Mouse (Mus musculus) heart, embryonic 14.5 days (tissue): ENCODE results near the gene Cmip. TPM values are rescaled to one million over a fixed set of nuclear protein-coding genes. Genes with fewer than 3 reads are reported as not detected.

ENCODE experiments used
- ATAC-seq: fragments of 200-750 bp; cut with Nextera tagmentation; 2 replicates; pipeline ENCODE4 v1.8.0; 2017; ENCODE audit warnings: low read depth, moderate TSS enrichment; ENCODE audit not compliant: insufficient number of reproducible peaks, insufficient read depth, low FRiP score
- H3K27ac ChIP-seq, 2 experiments: fragments of 200-500 bp in 1 of 2; fragments of 300-500 bp in 1 of 2; sonication (generic) in 1 of 2; replicated peaks in 1 of 2; 2 replicates each; pipeline ENCODE4 v1.5.1; 2012 to 2014; ENCODE audit warnings: low read depth in 2 of 2, low read length in 2 of 2, control low read depth in 1 of 2, mild to moderate bottlenecking in 1 of 2, mixed read lengths in 1 of 2; ENCODE audit not compliant: control insufficient read depth in 1 of 2, insufficient read depth in 1 of 2
- H3K27me3 ChIP-seq: fragments of 300-500 bp; sonication (generic); 2 replicates; pipeline ENCODE4 v1.6.1; 2014; ENCODE audit warnings: mild to moderate bottlenecking, low read length, control low read depth; ENCODE audit not compliant: control insufficient read depth, insufficient read depth
- H3K36me3 ChIP-seq: fragments of 300-500 bp; sonication (generic); 2 replicates; pipeline ENCODE4 v1.6.1; 2014; ENCODE audit warnings: mild to moderate bottlenecking, control low read depth, low read length, mixed read lengths; ENCODE audit not compliant: control insufficient read depth, insufficient read depth
- H3K4me1 ChIP-seq, 2 experiments: fragments of 200-500 bp in 1 of 2; fragments of 300-500 bp in 1 of 2; sonication (generic) in 1 of 2; 2 replicates each; pipeline ENCODE4 v1.6.1; 2012 to 2014; ENCODE audit warnings: low read length in 2 of 2, control low read depth in 1 of 2, mixed read lengths in 1 of 2; ENCODE audit not compliant: control insufficient read depth in 2 of 2, insufficient read depth in 2 of 2
- H3K4me2 ChIP-seq: fragments of 300-500 bp; sonication (generic); 2 replicates; pipeline ENCODE4 v1.6.1; 2014; ENCODE audit warnings: mild to moderate bottlenecking, low read length
- H3K4me3 ChIP-seq, 2 experiments: fragments of 200-500 bp in 1 of 2; fragments of 300-500 bp in 1 of 2; sonication (generic) in 1 of 2; 2 replicates each; pipeline ENCODE4 v1.5.1; 2012 to 2014; ENCODE audit warnings: low read length in 2 of 2, mild to moderate bottlenecking in 2 of 2, control low read depth in 1 of 2, low read depth in 1 of 2, moderate library complexity in 1 of 2; ENCODE audit not compliant: control insufficient read depth in 1 of 2, insufficient read depth in 1 of 2
- H3K9ac ChIP-seq: fragments of 300-500 bp; sonication (generic); 2 replicates; pipeline ENCODE4 v1.6.1; 2014; ENCODE audit warnings: mild to moderate bottlenecking, low read length
- H3K9me3 ChIP-seq: fragments of 300-500 bp; sonication (generic); 2 replicates; pipeline ENCODE4 v1.6.1; 2016; ENCODE audit warnings: low read length, control low read depth; ENCODE audit not compliant: control insufficient read depth
- WGBS: fragments of 180-500 bp; shearing (Covaris S2); extraction: QIAGEN DNeasy Blood & Tissue Kit; methylation state at CpG from one replicate; pipeline ENCODE4 v1.1.7; 2014; 5-methylcytosine and 5-hydroxymethylcytosine counted together
- polyA plus RNA-seq: library from polyadenylated mRNA; unstranded; fragments of >200 nt; fragmentation: Nextera tagmentation; extraction: Ambion mirVana; gene quantifications from 2 replicates; pipeline ENCODE4 v1.2.1, GENCODE M21; 2014

Gene Cmip
- polyA plus RNA-seq, 1 experiment from 2014 or later, result 13.3 TPM

DNA sequence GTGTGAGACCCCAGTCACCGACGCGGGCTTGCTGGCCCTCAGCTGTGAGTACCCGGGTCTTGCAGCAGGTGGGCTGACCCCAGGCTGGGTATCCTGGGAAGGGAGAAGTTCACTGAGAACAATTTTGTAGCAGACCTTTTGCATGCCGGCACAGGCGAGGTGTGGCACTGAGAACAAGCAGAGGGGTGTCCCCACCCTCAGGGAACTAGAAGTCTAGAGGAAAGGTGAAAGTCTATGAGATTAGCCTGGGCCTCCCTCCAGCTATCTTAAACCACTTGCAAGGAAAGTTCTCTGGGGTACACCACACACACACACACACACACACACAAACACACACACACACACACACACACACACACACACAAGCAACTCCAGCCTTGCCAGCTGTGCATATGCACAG lies 198.8 kb downstream of the Cmip start:
- H3K9me3 ChIP-seq, result no peaks in the 10 kb centered on the region
- no peaks in the 10 kb centered on the region; a peak in 1 of 4 replicates for H3K4me1 ChIP-seq
- no peak overlapping the region for H3K27ac ChIP-seq
- peaks cover 62% of the 10 kb centered on the region for H3K36me3 ChIP-seq
- H3K4me3 ChIP-seq, result no peak overlapping the region
- no peak overlapping the region for H3K4me2 ChIP-seq
- H3K27me3 ChIP-seq, result no peaks in the 10 kb centered on the region
- ATAC-seq, result no peak
- no peak overlapping the region for H3K9ac ChIP-seq
- WGBS, result 90% methylated on average over 6 of the region's 6 CpGs

DNA sequence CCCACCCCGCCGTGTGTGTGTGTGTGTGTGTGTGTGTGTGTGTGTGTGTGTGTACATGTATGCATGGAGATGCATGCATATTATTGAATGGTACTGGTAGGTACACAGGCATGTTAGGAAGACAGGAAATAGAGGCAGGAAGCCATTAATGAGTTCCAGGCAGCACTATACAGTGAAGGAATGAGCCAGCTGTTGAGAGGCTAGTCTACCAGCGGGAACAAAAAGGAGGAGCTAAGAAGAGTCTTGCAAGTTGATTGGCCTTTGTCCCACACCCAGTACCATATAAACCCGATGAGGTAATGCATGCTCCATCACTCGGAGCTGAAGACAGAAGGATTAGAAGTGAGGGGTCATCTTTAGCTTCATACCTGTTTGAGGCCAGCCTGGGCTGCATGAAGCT lies 201.6 kb downstream of the Cmip start:
- H3K4me1 ChIP-seq, result no peaks in the 10 kb centered on the region; a peak in 1 of 4 replicates
- no peak overlapping the region for H3K4me3 ChIP-seq
- no peaks in the 10 kb centered on the region for H3K27me3 ChIP-seq
- peaks cover 41% of the 10 kb centered on the region for H3K36me3 ChIP-seq
- H3K9me3 ChIP-seq, result no peaks in the 10 kb centered on the region
- no peak overlapping the region for H3K4me2 ChIP-seq
- WGBS, result 61% methylated on average over 5 of the region's 5 CpGs
- ATAC-seq, result no peak
- H3K27ac ChIP-seq, result no peak overlapping the region
- H3K9ac ChIP-seq, result no peak overlapping the region

DNA sequence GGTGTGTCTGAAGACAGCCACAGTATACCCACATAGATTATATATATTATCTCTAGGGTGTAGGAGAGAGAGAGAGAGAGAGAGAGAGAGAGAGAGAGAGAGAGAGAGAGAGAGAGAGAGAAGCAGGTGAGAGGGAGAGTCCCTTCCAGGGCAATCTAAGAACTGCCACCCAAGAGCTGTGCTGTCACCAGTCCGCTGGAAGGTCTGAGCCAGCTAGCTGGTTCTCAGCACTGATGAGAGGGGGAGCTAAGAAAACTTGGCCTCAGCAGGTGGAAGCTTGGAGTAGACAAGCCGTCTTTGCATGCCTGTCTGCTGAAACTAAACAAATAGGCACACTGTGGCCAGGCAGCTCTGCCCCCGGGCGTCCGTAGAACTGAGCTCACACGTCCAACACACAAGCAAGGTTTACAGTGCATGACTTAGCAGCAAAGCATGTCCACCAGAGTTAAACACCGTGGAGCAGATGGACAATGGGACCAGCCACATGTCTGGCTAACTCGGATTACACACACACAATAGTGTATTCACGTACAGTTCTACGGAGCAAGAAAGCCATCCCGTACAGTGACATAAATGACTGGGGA lies 205.9 kb downstream of the Cmip start:
- 0 out of 2 replicates have a peak, but pooled peaks cover 9% of the 10 kb centered on the region for H3K36me3 ChIP-seq
- no peak overlapping the region for H3K9ac ChIP-seq
- no peak overlapping the region for H3K4me2 ChIP-seq
- H3K9me3 ChIP-seq, result 0 out of 2 replicates have a peak, but pooled peaks cover 3% of the 10 kb centered on the region
- ATAC-seq, result no peak
- no peak overlapping the region for H3K4me3 ChIP-seq
- 83% methylated on average over 11 of the region's 11 CpGs for WGBS
- no peaks in the 10 kb centered on the region for H3K27me3 ChIP-seq
- no peaks in the 10 kb centered on the region for H3K4me1 ChIP-seq
- H3K27ac ChIP-seq, result no peak overlapping the region

DNA sequence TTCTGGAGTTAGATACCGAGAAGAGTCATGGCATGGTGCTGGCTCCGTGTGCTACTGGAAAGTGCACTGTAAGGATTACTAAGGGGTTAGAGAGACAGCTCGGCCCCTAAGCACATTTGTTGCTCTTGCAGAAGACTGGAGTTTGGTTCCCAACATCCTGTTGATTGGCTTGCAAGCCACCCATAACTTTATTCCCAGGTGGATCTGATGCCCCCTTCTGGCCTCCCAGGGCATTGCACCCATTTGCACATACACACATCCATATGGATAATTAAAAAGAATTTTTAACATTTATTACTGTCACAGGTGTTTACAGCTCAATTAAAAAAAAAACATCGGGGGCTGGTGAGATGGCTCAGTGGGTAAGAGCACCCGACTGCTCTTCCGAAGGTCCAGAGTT lies 207.7 kb downstream of the Cmip start:
- H3K27ac ChIP-seq, result no peak overlapping the region
- no peak overlapping the region for H3K4me3 ChIP-seq
- 0 out of 2 replicates have a peak, but pooled peaks cover 5% of the 10 kb centered on the region for H3K36me3 ChIP-seq
- 0 out of 2 replicates have a peak, but pooled peaks cover 3% of the 10 kb centered on the region for H3K9me3 ChIP-seq
- no peak overlapping the region for H3K4me2 ChIP-seq
- ATAC-seq, result no peak
- H3K27me3 ChIP-seq, result no peaks in the 10 kb centered on the region
- H3K4me1 ChIP-seq, result no peaks in the 10 kb centered on the region
- WGBS, result over 99% methylated on average over 6 of the region's 6 CpGs
- no peak overlapping the region for H3K9ac ChIP-seq

DNA sequence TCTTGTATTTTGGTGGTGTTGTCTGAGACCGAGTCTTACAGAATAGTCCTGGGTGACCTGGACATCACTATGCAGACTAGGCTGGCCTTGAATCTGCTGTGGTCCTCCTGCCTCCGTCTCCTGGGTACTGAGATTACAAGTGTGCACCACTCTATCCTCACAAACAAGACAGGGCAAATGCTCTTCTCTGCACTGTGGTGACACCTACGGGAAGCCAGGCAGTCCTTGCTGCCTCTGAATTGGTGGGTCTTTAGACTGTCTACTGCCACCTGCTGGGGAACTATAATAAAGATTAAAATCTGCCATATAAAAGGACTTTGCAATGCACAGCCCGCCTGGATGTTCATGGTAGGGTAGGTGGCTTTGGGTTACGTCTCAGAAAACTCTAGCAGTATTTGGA lies 208.4 kb downstream of the Cmip start:
- H3K36me3 ChIP-seq, result no peaks in the 10 kb centered on the region
- no peak overlapping the region for H3K27ac ChIP-seq
- no peak overlapping the region for H3K4me3 ChIP-seq
- H3K9ac ChIP-seq, result no peak overlapping the region
- peaks cover 6% of the 10 kb centered on the region in 2 experiments for H3K4me1 ChIP-seq
- WGBS, result 34% methylated on average over 5 of the region's 5 CpGs
- no peak overlapping the region for H3K4me2 ChIP-seq
- no peak for ATAC-seq
- 0 out of 2 replicates have a peak, but pooled peaks cover 3% of the 10 kb centered on the region for H3K9me3 ChIP-seq
- no peaks in the 10 kb centered on the region for H3K27me3 ChIP-seq

DNA sequence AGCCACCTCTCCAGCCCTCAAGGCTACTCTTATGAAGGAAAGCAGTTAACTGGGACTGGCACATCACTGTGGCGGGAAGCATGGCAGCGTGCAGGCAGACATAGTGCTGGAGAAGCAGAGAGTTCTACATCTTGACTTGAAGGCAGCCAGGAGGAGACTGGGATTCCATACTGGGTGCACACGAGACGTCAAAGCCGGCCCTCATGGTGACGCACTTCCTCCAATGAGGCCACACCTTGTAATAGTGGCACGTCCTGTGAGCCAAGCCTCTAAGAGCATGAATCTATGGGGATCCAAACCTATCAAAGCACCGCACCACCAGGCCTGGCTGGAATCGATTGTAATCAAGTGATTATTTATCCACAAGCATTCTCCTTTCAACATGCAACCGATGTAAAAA lies 210.6 kb downstream of the Cmip start:
- ATAC-seq, result no peak
- Histone ChIP-seq H3K4me3 (no peak overlapping the region), H3K9ac (no peak overlapping the region), H3K36me3 (no peaks in the 10 kb centered on the region), H3K9me3 (0 out of 2 replicates have a peak, but pooled peaks cover 3% of the 10 kb centered on the region), H3K4me2 (no peak overlapping the region), H3K27ac (no peak overlapping the region), H3K27me3 (no peaks in the 10 kb centered on the region), H3K4me1 (peaks cover 10 to 11% of the 10 kb centered on the region in 2 experiments)
- WGBS, result 73% methylated on average over 10 of the region's 10 CpGs

DNA sequence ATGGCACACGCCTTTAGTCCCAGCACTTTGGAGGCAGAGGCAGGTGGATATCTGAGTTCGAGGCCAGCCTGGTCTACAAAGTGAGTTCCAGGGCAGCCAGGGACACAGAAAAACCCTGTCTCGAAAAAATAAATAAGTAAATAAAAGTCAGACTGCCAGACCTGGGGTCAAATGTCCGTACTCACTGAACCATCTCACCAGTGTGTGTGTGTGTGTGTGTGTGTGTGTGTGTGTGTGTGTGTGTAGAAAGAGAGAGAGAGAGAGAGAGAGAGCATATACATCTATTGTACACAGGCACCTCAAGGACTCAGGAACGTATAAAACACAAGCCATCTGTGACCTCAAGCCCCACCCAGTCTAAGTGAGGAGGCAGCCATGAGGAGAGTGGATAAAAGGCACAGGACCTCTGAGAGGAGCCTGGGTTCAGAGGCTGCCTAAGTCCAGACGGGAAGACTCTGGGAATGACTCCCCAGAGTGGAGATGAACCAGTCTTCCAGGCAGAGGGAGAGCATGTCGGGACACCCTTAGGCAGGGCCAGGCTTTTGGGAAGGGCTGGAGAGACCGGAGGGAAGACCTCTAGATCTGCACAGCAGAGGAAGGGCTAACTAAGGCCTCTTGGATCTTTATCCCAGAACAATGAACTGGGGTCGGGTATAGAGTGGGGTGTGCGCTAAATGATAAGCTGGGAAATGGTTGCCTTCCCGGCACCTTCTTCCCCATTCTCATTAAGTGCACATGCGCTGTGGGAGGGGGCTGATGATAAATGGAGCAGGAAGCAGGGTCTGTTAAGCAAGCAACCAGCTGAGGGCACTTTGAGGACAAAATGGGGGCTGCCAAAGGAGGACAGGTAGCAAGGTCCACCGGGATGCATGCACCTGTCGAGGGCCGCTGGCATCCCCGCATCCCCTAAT lies 212.8 kb downstream of the Cmip start:
- peak; percentile 29; the same call in 1 of the 2 replicates for ATAC-seq
- Histone ChIP-seq H3K4me2 (peak overlapping the region; percentile 61), H3K9me3 (no peaks in the 10 kb centered on the region), H3K27ac (peak overlapping the region in 1 of 2 experiments; percentile 34; a peak in 1 of 4 replicates), H3K4me3 (peak overlapping the region; percentile 8 to 35; a peak in 2 of 4 replicates), H3K36me3 (no peaks in the 10 kb centered on the region), H3K9ac (no peak overlapping the region), H3K4me1 (peaks cover 10 to 11% of the 10 kb centered on the region in 2 experiments), H3K27me3 (no peaks in the 10 kb centered on the region)
- 38% methylated on average over 16 of the region's 16 CpGs for WGBS
